Mouse (Mus musculus): ENCODE results near the gene Tank. TPM values are rescaled to one million over a fixed set of nuclear protein-coding genes. Genes with fewer than 3 reads are reported as not detected.
A peak's percentile ranks its signal among the peaks of the same experiment; 100 is the strongest.

Gene Tank
- polyA plus RNA-seq, 1 experiment from 2014 or later: 20.5 TPM

GRCm38 (mm10) chr2:61580555-61581080, 2.2 kb downstream of the Tank start:
- Histone ChIP-seq H3K4me1 (replicated peaks) (no peaks in the 10 kb centered on the region), H3K4me2 (no peak overlapping the region), H3K36me3 (replicated peaks) (no peaks in the 10 kb centered on the region), H3K27me3 (no peaks in the 10 kb centered on the region), H3K4me3 (replicated peaks) (no peak overlapping the region), H3K9me3 (replicated peaks) (no peaks in the 10 kb centered on the region), H3K9ac (no peak overlapping the region), H3K27ac (replicated peaks) (no peak overlapping the region)
- no peak for ATAC-seq (ENCODE audit: insufficient read depth)
- WGBS (ENCODE audit: insufficient replicate concordance): 62% methylated on average over 10 of the region's 10 CpGs

- no peaks in the 10 kb centered on the region for H3K4me1 ChIP-seq (replicated peaks)
- no peak overlapping the region for H3K9ac ChIP-seq
- no peak overlapping the region for H3K4me3 ChIP-seq (replicated peaks)
- no peaks in the 10 kb centered on the region for H3K36me3 ChIP-seq (replicated peaks)
- ATAC-seq (ENCODE audit: insufficient read depth): no peak
- H3K9me3 ChIP-seq (replicated peaks): no peaks in the 10 kb centered on the region
- H3K27ac ChIP-seq (replicated peaks): no peak overlapping the region
- 66% methylated on average over 5 of the region's 5 CpGs for WGBS (ENCODE audit: insufficient replicate concordance)
- no peak overlapping the region for H3K4me2 ChIP-seq
- no peaks in the 10 kb centered on the region for H3K27me3 ChIP-seq
Observed at GRCm38 (mm10) chr2:61582578-61583315, 4.4 kb downstream of the Tank start.

GRCm38 (mm10) chr2:61585447-61585846, 7.1 kb downstream of the Tank start:
- no peak overlapping the region for H3K9ac ChIP-seq
- H3K4me2 ChIP-seq: no peak overlapping the region
- no peaks in the 10 kb centered on the region for H3K36me3 ChIP-seq (replicated peaks)
- H3K4me3 ChIP-seq (replicated peaks): no peak overlapping the region
- H3K9me3 ChIP-seq (replicated peaks): no peaks in the 10 kb centered on the region
- no peaks in the 10 kb centered on the region for H3K4me1 ChIP-seq (replicated peaks)
- no peaks in the 10 kb centered on the region for H3K27me3 ChIP-seq
- 31% methylated on average over 1 of the region's 1 CpGs for WGBS (ENCODE audit: insufficient replicate concordance)
- no peak overlapping the region for H3K27ac ChIP-seq (replicated peaks)
- ATAC-seq (ENCODE audit: insufficient read depth): no peak

GRCm38 (mm10) chr2:61586166-61586565, 7.8 kb downstream of the Tank start:
- 70% methylated on average over 3 of the region's 3 CpGs for WGBS (ENCODE audit: insufficient replicate concordance)
- H3K4me1 ChIP-seq (replicated peaks): no peaks in the 10 kb centered on the region

GRCm38 (mm10) chr2:61590751-61591150, 12.4 kb downstream of the Tank start:
- Histone ChIP-seq H3K4me2 (no peak overlapping the region), H3K9ac (no peak overlapping the region), H3K4me3 (replicated peaks) (no peak overlapping the region), H3K36me3 (replicated peaks) (no peaks in the 10 kb centered on the region), H3K4me1 (replicated peaks) (peaks cover 20% of the 10 kb centered on the region), H3K27me3 (no peaks in the 10 kb centered on the region), H3K27ac (replicated peaks) (no peak overlapping the region), H3K9me3 (replicated peaks) (no peaks in the 10 kb centered on the region)
- WGBS (ENCODE audit: insufficient replicate concordance): 79% methylated on average over 2 of the region's 2 CpGs
- ATAC-seq (ENCODE audit: insufficient read depth): no peak

More at GRCm38 (mm10) chr2:61586166-61586565, 7.8 kb downstream of the Tank start:
- Histone ChIP-seq H3K27me3 (no peaks in the 10 kb centered on the region), H3K27ac (replicated peaks) (no peak overlapping the region), H3K9ac (no peak overlapping the region), H3K36me3 (replicated peaks) (no peaks in the 10 kb centered on the region), H3K4me3 (replicated peaks) (no peak overlapping the region), H3K4me2 (no peak overlapping the region), H3K9me3 (replicated peaks) (no peaks in the 10 kb centered on the region)
- no peak for ATAC-seq (ENCODE audit: insufficient read depth)

GRCm38 (mm10) chr2:61592095-61592494, 13.7 kb downstream of the Tank start:
- 73% methylated on average over 3 of the region's 3 CpGs for WGBS (ENCODE audit: insufficient replicate concordance)
- peaks cover 20% of the 10 kb centered on the region for H3K4me1 ChIP-seq (replicated peaks)
- H3K9ac ChIP-seq: no peak overlapping the region
- no peaks in the 10 kb centered on the region for H3K27me3 ChIP-seq
- H3K9me3 ChIP-seq (replicated peaks): no peaks in the 10 kb centered on the region
- H3K4me2 ChIP-seq: peak overlapping the region; percentile 70
- no peaks in the 10 kb centered on the region; the same call in 1 of the 2 replicates for H3K36me3 ChIP-seq (replicated peaks)
- ATAC-seq (ENCODE audit: insufficient read depth): peak; percentile 25; the same call in 1 of the 2 replicates
- H3K4me3 ChIP-seq (replicated peaks): no peak overlapping the region
- peak overlapping the region; percentile 48; the same call in 1 of the 2 replicates for H3K27ac ChIP-seq (replicated peaks)

GRCm38 (mm10) chr2:61592699-61593029, 14.3 kb downstream of the Tank start:
- Histone ChIP-seq H3K9me3 (replicated peaks) (no peaks in the 10 kb centered on the region), H3K9ac (no peak overlapping the region), H3K27me3 (no peaks in the 10 kb centered on the region), H3K4me1 (replicated peaks) (peaks cover 20% of the 10 kb centered on the region), H3K27ac (replicated peaks) (peak overlapping the region; percentile 48), H3K4me2 (peak overlapping the region; percentile 70), H3K36me3 (replicated peaks) (no peaks in the 10 kb centered on the region; the same call in 1 of the 2 replicates), H3K4me3 (replicated peaks) (peak overlapping the region; percentile 92)
- no peak for ATAC-seq (ENCODE audit: insufficient read depth)
- WGBS (ENCODE audit: insufficient replicate concordance): 8% methylated on average over 5 of the region's 5 CpGs

- ATAC-seq (ENCODE audit: insufficient read depth): peak; percentile 93
- H3K27me3 ChIP-seq: no peaks in the 10 kb centered on the region
- peaks cover 20% of the 10 kb centered on the region for H3K4me1 ChIP-seq (replicated peaks)
- peak overlapping the region; percentile 93 for H3K27ac ChIP-seq (replicated peaks)
- peak overlapping the region; percentile 92 for H3K4me3 ChIP-seq (replicated peaks)
- WGBS (ENCODE audit: insufficient replicate concordance): under 1% methylated on average over 62 of the region's 62 CpGs
- peak overlapping the region; percentile 70 for H3K4me2 ChIP-seq
- no peaks in the 10 kb centered on the region for H3K9me3 ChIP-seq (replicated peaks)
- peak overlapping the region; percentile 95 for H3K9ac ChIP-seq
- no peaks in the 10 kb centered on the region; the same call in 1 of the 2 replicates for H3K36me3 ChIP-seq (replicated peaks)
Observed at GRCm38 (mm10) chr2:61593030-61593811, 14.8 kb downstream of the Tank start.

- Histone ChIP-seq H3K4me2 (peak overlapping the region; percentile 70), H3K27me3 (no peaks in the 10 kb centered on the region), H3K4me1 (replicated peaks) (peaks cover 20% of the 10 kb centered on the region), H3K27ac (replicated peaks) (peak overlapping the region; percentile 93), H3K9ac (peak overlapping the region; percentile 95), H3K36me3 (replicated peaks) (no peaks in the 10 kb centered on the region; the same call in 1 of the 2 replicates), H3K4me3 (replicated peaks) (peak overlapping the region; percentile 92), H3K9me3 (replicated peaks) (no peaks in the 10 kb centered on the region)
- peak; percentile 4 for ATAC-seq (ENCODE audit: insufficient read depth)
- WGBS (ENCODE audit: insufficient replicate concordance): under 1% methylated on average over 12 of the region's 12 CpGs
Observed at GRCm38 (mm10) chr2:61593871-61594304, 15.5 kb downstream of the Tank start.

- no peak for ATAC-seq (ENCODE audit: insufficient read depth)
- Histone ChIP-seq H3K4me1 (replicated peaks) (peaks cover 7% of the 10 kb centered on the region), H3K36me3 (replicated peaks) (peaks cover 3% of the 10 kb centered on the region; the same call in 1 of the 2 replicates), H3K4me3 (replicated peaks) (no peak overlapping the region), H3K9ac (no peak overlapping the region), H3K4me2 (no peak overlapping the region), H3K9me3 (replicated peaks) (no peaks in the 10 kb centered on the region), H3K27me3 (no peaks in the 10 kb centered on the region), H3K27ac (replicated peaks) (no peak overlapping the region)
- WGBS (ENCODE audit: insufficient replicate concordance): 52% methylated on average over 1 of the region's 1 CpGs
Observed at GRCm38 (mm10) chr2:61599730-61600129, 21.3 kb downstream of the Tank start.

GRCm38 (mm10) chr2:61603461-61603860, 25.1 kb downstream of the Tank start:
- Histone ChIP-seq H3K4me1 (replicated peaks) (no peaks in the 10 kb centered on the region), H3K9ac (no peak overlapping the region), H3K27me3 (no peaks in the 10 kb centered on the region), H3K27ac (replicated peaks) (no peak overlapping the region), H3K4me2 (no peak overlapping the region), H3K36me3 (replicated peaks) (0 out of 2 replicates have a peak, but pooled peaks cover 3% of the 10 kb centered on the region), H3K9me3 (replicated peaks) (no peaks in the 10 kb centered on the region), H3K4me3 (replicated peaks) (no peak overlapping the region)
- ATAC-seq (ENCODE audit: insufficient read depth): no peak
- 66% methylated on average over 3 of the region's 3 CpGs for WGBS (ENCODE audit: insufficient replicate concordance)
